Mouse (Mus musculus): ENCODE measurements around the gene Cyfip2.

Cyfip2 gene

GRCm38 (mm10) chr11:46308271-46308974 lies 4.2 kb downstream of the Cyfip2 start:
- peak; percentile 94 for DNase-seq (ENCODE audit: low read depth)

- peak; percentile 91 for DNase-seq (ENCODE audit: low read depth)
These were observed 4.9 kb downstream of the Cyfip2 start for GRCm38 (mm10) chr11:46307768-46308167.

- peak; percentile 82 for DNase-seq (ENCODE audit: low read depth)
These were observed 5.9 kb downstream of the Cyfip2 start for GRCm38 (mm10) chr11:46306776-46307175.

- DNase-seq (ENCODE audit: low read depth), result peak; percentile 72
These were observed 6.7 kb downstream of the Cyfip2 start for GRCm38 (mm10) chr11:46305881-46306520.

GRCm38 (mm10) chr11:46304864-46305710 lies 7.6 kb downstream of the Cyfip2 start:
- peak; percentile 84 for DNase-seq (ENCODE audit: low read depth)

- DNase-seq (ENCODE audit: low read depth), result peak; percentile 68
These were observed 8.6 kb downstream of the Cyfip2 start for GRCm38 (mm10) chr11:46304093-46304492.

- no peak for DNase-seq (ENCODE audit: low read depth)
These were observed 10.2 kb downstream of the Cyfip2 start for GRCm38 (mm10) chr11:46302471-46302870.

GRCm38 (mm10) chr11:46301579-46302248 lies 10.9 kb downstream of the Cyfip2 start:
- no peak for DNase-seq (ENCODE audit: low read depth)

GRCm38 (mm10) chr11:46299901-46300300 lies 12.8 kb downstream of the Cyfip2 start:
- DNase-seq (ENCODE audit: low read depth), result no peak

- no peak for DNase-seq (ENCODE audit: low read depth)
These were observed 13.5 kb downstream of the Cyfip2 start for GRCm38 (mm10) chr11:46298889-46299785.

- DNase-seq (ENCODE audit: low read depth), result no peak
These were observed 18.3 kb downstream of the Cyfip2 start for GRCm38 (mm10) chr11:46294390-46294789.

- DNase-seq (ENCODE audit: low read depth), result no peak
These were observed 19.2 kb downstream of the Cyfip2 start for GRCm38 (mm10) chr11:46293491-46293890.

- DNase-seq (ENCODE audit: low read depth), result no peak
These were observed 21.7 kb downstream of the Cyfip2 start for GRCm38 (mm10) chr11:46290988-46291405.

GRCm38 (mm10) chr11:46289561-46289960 lies 23.1 kb downstream of the Cyfip2 start:
- DNase-seq (ENCODE audit: low read depth), result no peak

GRCm38 (mm10) chr11:46289022-46289421 lies 23.6 kb downstream of the Cyfip2 start:
- DNase-seq (ENCODE audit: low read depth), result no peak

GRCm38 (mm10) chr11:46288091-46288490 lies 24.6 kb downstream of the Cyfip2 start:
- no peak for DNase-seq (ENCODE audit: low read depth)

- no peak for DNase-seq (ENCODE audit: low read depth)
These were observed 25.9 kb downstream of the Cyfip2 start for GRCm38 (mm10) chr11:46286803-46287202.

- no peak for DNase-seq (ENCODE audit: low read depth)
These were observed 28.9 kb downstream of the Cyfip2 start for GRCm38 (mm10) chr11:46283800-46284199.

- DNase-seq (ENCODE audit: low read depth), result no peak
These were observed 30.0 kb downstream of the Cyfip2 start for GRCm38 (mm10) chr11:46282612-46283011.

- no peak for DNase-seq (ENCODE audit: low read depth)
These were observed 34.0 kb downstream of the Cyfip2 start for GRCm38 (mm10) chr11:46278709-46279108.

- no peak for DNase-seq (ENCODE audit: low read depth)
These were observed 34.5 kb downstream of the Cyfip2 start for GRCm38 (mm10) chr11:46278140-46278539.

Data from induced T-regulatory cell, adult 2 months (primary cell).